Mouse (Mus musculus) embryonic facial prominence, embryonic 14.5 days (tissue): Measurements from ENCODE around the gene Sult1b1. TPM values are rescaled to one million over a fixed set of nuclear protein-coding genes. Genes with fewer than 3 reads are reported as not detected.
"Not testable (repeated sequence)": the region's sequence is repeated elsewhere in the genome, so short reads cannot be mapped to it uniquely, and the experiment has no call there.

Experiments used
- ATAC-seq: fragments of 200-750 bp; cut with Nextera tagmentation; 2 replicates; pipeline ENCODE4 v1.8.0; 2017; ENCODE audit warnings: low read depth, moderate number of reproducible peaks, moderate TSS enrichment
- DNase-seq: peaks from one replicate; pipeline ENCODE4 v3.0.0-alpha.2; 2015; ENCODE audit warnings: low spot score
- H3K27ac ChIP-seq: fragments of 300-500 bp; sonication (generic); replicated peaks from 2 replicates; pipeline ENCODE4 v1.5.1; 2014; ENCODE audit warnings: low read depth, mild to moderate bottlenecking, low read length, moderate library complexity
- H3K27me3 ChIP-seq: fragments of 300-500 bp; sonication (generic); replicated peaks from 2 replicates; pipeline ENCODE4 v1.6.1; 2014; ENCODE audit warnings: low read length; ENCODE audit not compliant: control insufficient read depth, insufficient read depth
- H3K36me3 ChIP-seq: fragments of 300-500 bp; sonication (generic); 2 replicates; pipeline ENCODE4 v1.6.1; 2014; ENCODE audit warnings: low read length, mixed read lengths; ENCODE audit not compliant: control insufficient read depth, insufficient read depth
- H3K4me1 ChIP-seq: fragments of 300-500 bp; sonication (generic); 2 replicates; pipeline ENCODE4 v1.6.1; 2014; ENCODE audit warnings: antibody characterized with exemption, low read length; ENCODE audit not compliant: control insufficient read depth, insufficient read depth
- H3K4me2 ChIP-seq: fragments of 300-500 bp; sonication (generic); 2 replicates; pipeline ENCODE4 v1.6.1; 2014; ENCODE audit warnings: low read depth, mild to moderate bottlenecking, low read length, moderate library complexity, mixed read lengths
- H3K4me3 ChIP-seq: fragments of 300-500 bp; sonication (generic); 2 replicates; pipeline ENCODE4 v1.5.1; 2014; ENCODE audit warnings: low read depth, mild to moderate bottlenecking, low read length
- H3K9ac ChIP-seq: fragments of 300-500 bp; sonication (generic); 2 replicates; pipeline ENCODE4 v1.6.1; 2014; ENCODE audit warnings: low read depth, mild to moderate bottlenecking, low read length, moderate library complexity, mixed read lengths
- H3K9me3 ChIP-seq: fragments of 300-500 bp; sonication (generic); 2 replicates; pipeline ENCODE4 v1.6.1; 2016; ENCODE audit warnings: low read length; ENCODE audit not compliant: control insufficient read depth
- WGBS: fragments of 180-500 bp; shearing (Covaris S2); extraction: QIAGEN DNeasy Blood & Tissue Kit; methylation state at CpG from one replicate; pipeline ENCODE4 v1.1.7; 2014; 5-methylcytosine and 5-hydroxymethylcytosine counted together
- polyA plus RNA-seq: library from polyadenylated mRNA; unstranded; fragments of >200 nt; fragmentation: Nextera tagmentation; extraction: Ambion mirVana; gene quantifications from 2 replicates; pipeline ENCODE4 v1.2.1, GENCODE M21; 2014

Sult1b1 gene
- polyA plus RNA-seq, 1 experiment from 2014 or later, result 0.84 TPM

DNA sequence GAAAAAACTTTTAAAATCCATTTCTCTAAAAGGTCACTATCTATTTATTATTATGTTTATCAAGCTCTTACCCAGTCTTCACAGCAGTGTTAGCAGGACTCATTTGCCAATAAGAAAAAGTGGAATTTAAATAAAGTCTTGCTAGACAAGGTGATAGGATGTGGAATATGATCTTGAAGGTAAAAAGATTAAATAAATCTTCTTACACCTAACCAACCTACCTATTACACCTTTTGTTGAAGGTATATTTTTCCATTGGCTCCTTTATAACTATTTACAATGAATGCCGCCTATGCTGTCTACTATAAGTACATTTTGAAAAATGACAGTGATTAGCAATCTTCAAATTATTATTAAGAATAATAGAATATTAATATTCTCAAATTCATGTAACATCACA, 47.2 kb downstream of the Sult1b1 start, which contains the start of gene Ugt2a1:
Ugt2a1 (minus strand) TSS at position 101 of the 400 bp plus-strand sequence.
- Histone ChIP-seq H3K9me3 (no peaks in the 10 kb centered on the region), H3K36me3 (no peaks in the 10 kb centered on the region), H3K4me2 (no peak within 1 kb of the TSS), H3K9ac (no peak within 1 kb of the TSS), H3K27me3 (no peaks in the 10 kb centered on the region), H3K4me3 (no peak within 1 kb of the TSS), H3K27ac (no peak within 1 kb of the TSS), H3K4me1 (no peaks in the 10 kb centered on the region)
- DNase-seq (no peak), ATAC-seq (no peak)
- WGBS, result 91% methylated on average over 1 of the region's 1 CpGs

DNA sequence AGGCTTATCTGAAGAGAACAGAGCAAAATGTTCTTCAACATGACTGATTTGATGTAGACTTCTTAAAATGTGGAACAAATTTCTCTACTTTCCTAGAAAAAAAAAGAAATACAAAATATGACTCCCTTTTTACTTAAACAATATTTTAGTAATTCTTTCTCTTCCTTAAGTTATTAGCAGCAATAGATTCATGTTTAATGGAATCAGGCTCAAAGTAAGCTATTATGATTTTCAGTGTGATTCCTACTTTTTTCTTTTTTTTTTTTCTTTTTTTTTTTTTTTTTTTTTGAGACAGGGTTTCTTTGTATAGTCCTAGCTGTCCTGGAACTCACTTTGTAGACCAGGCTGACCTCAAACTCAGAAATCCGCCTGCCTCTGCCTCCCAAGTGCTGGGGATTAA, 51.3 kb downstream of the Sult1b1 start, which contains the start of gene Gm43638:
Gm43638 (minus strand) TSS at position 101 of the 400 bp plus-strand sequence.
- not testable (repeated sequence) for H3K9me3 ChIP-seq, H3K4me3 ChIP-seq, H3K4me2 ChIP-seq, H3K27ac ChIP-seq, ATAC-seq, H3K27me3 ChIP-seq, H3K36me3 ChIP-seq, DNase-seq, H3K9ac ChIP-seq, H3K4me1 ChIP-seq
- WGBS, result 65% methylated on average over 1 of the region's 1 CpGs

DNA sequence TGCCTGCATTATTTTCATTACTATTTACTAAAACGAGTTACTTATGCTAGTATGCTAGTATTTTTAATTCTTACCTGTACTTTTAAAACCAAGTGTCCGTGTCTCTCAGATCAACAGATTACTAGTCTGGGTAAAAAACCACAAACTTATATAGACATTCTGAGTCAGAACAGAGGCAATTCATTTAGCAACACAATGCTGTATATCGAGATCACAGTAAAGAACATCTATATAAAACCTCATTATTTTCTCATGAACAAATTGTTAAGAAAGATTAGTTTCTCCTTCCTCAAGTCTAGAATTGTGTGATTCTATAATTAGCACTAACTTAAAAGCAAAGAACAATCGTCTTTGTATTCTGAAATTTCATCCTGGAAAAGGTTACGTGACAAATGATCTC, 55.8 kb downstream of the Sult1b1 start, which contains the start of gene Ugt2a2:
Ugt2a2 (minus strand) TSS at position 101 of the 400 bp plus-strand sequence.
- H3K36me3 ChIP-seq, result no peaks in the 10 kb centered on the region
- no peak within 1 kb of the TSS for H3K27ac ChIP-seq
- H3K9ac ChIP-seq, result no peak within 1 kb of the TSS
- no peak within 1 kb of the TSS for H3K4me2 ChIP-seq
- no peaks in the 10 kb centered on the region for H3K4me1 ChIP-seq
- H3K9me3 ChIP-seq, result no peaks in the 10 kb centered on the region
- no peak within 1 kb of the TSS for H3K4me3 ChIP-seq
- DNase-seq (no peak), ATAC-seq (no peak)
- WGBS, result 72% methylated on average over 5 of the region's 5 CpGs
- H3K27me3 ChIP-seq, result no peaks in the 10 kb centered on the region

Other genes starting within 250 kb of the Sult1b1 start
- not detected in 2 replicates for gene Ugt2a3, start 201.0 kb downstream of the Sult1b1 start, polyA plus RNA-seq
- not detected in 2 replicates for gene Ugt2b38, start 114.0 kb downstream of the Sult1b1 start, polyA plus RNA-seq
- gene Ugt2a2, start 55.9 kb downstream of the Sult1b1 start, polyA plus RNA-seq, result 5.1 and 9.2 TPM in 2 replicates
- not detected in 2 replicates for gene Gm43638, start 51.4 kb downstream of the Sult1b1 start, polyA plus RNA-seq
- 21.8 and 26.0 TPM in 2 replicates for gene Ugt2a1, start 47.3 kb downstream of the Sult1b1 start, polyA plus RNA-seq
- 1.0 and 2.3 TPM in 2 replicates for gene Sult1d1, start 30.8 kb upstream of the Sult1b1 start, polyA plus RNA-seq
- 7.6 and 8.2 TPM in 2 replicates for gene Sult1e1, start 53.4 kb upstream of the Sult1b1 start, polyA plus RNA-seq
- gene Csn1s1, start 128.0 kb upstream of the Sult1b1 start, polyA plus RNA-seq, result 0.25 TPM in 1 of 2 replicates, not detected in the other
- gene Csn2, start 161.4 kb upstream of the Sult1b1 start, polyA plus RNA-seq, result not detected in 2 replicates
- gene Csn1s2a, start 236.4 kb upstream of the Sult1b1 start, polyA plus RNA-seq, result not detected in 2 replicates